Mouse (Mus musculus): ENCODE results near the gene Gm28729. TPM values are rescaled to one million over a fixed set of nuclear protein-coding genes. Genes with fewer than 3 reads are reported as not detected.
A peak's percentile ranks its signal among the peaks of the same experiment; 100 is the strongest.
"Not testable (repeated sequence)": the region's sequence is repeated elsewhere in the genome, so short reads cannot be mapped to it uniquely, and the experiment has no call there.

The Gm28729 gene
- not detected for polyA plus RNA-seq (2017; shearing (Covaris generic))

DNA sequence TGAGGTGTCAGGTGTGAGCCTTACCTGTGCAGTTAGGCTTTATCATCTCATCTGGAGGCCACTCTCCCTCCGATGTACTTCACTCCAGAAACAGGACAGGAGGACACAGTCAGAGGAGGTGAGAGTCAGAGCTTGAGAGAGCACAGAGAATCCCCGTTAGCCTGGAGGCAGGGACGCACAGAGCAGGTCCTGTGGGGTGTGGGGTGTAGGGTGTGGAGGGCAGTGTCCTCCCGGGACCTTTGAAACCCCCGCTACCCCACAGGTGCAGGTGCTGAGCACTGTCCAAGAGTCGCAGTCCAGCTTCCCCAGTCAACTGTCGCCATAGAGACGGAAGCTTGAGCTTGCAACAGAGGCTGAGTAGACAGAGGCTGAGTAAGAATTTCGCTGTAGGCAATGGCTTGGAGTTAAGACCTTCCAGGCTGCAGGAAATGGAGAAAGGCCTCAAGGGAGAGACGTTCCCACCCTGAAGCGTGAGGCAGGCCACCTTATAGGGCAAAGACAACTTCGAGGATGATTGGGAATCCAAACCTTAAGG is at the start of gene Gm28729:
Gm28729 (minus strand) TSS at position 293 of the 535 bp plus-strand sequence.
- no peak for ATAC-seq

DNA sequence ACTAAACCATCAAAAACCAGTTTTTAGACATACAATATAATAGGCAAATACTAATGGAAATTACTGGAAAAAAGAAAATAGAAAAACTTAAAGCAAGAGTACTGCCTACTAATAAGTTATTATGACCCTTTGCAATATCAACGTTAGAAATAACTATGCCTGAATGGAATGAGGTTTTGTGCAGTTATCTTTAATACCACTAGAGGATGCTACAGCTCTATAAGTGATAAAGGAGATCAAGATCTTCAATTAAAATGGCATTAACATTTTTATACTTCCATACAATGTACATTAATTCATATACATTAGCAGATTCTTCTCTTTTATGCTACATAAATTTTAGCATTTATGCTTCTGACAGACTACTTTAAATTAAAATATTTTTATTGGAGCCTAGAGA is 48.2 kb upstream of the Gm28729 start:
- ATAC-seq, result peak; percentile 87

DNA sequence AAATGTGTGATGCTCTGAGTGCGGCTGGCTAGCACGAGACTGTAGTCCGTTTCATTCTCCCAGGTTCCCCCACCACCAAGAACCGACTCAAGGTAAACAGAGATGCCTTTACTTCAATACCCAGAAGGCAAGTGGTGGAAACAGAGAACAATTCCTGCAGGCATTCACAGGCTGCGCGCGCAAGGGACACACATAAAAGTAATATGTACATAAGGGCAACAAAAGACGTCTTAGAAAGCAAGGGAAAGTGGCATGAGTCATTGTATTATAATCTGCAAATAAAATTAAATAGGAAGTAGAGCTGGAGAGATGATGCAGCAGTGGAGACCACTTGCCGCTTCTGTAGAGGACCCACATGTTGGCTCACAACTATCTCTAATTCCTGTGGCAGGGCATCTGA is 47.7 kb upstream of the Gm28729 start:
- ATAC-seq, result no peak

DNA sequence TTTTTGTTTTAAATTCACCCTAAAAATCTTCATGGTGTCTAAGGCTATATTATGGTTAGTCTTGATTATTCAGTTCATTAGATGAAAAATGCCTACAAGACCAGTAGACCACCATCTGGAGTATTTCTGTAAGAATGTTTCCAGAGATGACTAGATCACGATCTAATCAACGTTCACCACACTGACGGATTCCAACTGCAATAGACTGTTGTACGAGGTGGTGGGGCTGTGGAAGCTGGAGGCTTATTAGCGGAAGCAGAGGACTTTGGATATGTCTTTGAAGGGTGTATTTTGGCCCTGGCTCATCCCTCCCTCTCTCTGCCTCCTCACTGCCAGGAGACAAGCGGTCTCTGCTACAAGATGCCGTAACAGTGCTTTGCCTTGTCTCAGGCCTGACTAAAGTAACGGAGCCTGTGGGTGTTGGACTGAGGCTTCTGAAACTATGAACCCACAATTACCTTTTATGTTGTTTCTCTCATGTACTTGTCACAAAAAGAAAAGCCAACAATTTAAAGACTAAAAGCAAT is 41.5 kb upstream of the Gm28729 start:
- no peak for ATAC-seq

DNA sequence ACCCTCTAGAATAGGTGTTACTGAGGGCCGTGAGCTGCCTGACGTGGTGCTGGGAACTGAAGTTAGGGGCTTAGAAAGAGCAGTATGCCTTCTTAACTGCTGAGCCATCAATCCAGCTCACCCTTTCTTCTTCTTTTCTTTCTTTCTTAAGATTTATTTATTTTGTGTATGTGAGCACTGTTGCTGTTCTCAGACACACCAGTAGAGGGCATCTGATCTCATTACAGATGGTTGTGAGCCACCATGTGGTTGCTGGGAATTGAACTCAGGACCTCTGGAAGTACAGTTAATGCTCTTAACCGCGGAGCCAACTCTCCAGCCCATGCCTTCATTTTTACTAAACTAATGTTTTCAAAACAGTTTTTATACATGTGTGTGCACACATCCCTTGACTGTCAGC is 38.4 kb upstream of the Gm28729 start:
- ATAC-seq, result no peak

DNA sequence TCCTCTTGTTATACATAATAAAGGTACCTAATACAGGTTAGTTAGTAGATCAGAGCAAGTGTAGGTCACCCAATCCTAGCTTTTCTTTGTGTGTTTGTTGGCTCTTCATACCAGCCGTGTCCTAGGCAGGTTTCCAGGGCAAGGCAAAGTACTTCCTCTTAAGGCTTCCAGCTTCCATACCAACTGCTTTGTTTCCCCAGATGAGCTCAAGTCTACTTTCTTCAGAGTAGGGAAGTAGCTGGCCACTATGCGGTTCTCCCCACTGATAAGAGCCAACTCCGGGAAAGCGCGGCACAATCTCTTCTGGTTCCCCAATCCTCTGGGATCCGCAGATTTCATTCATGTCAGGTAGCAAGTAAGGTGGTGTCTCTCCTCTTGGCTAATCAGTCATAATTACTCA is 34.1 kb upstream of the Gm28729 start:
- ATAC-seq, result no peak

DNA sequence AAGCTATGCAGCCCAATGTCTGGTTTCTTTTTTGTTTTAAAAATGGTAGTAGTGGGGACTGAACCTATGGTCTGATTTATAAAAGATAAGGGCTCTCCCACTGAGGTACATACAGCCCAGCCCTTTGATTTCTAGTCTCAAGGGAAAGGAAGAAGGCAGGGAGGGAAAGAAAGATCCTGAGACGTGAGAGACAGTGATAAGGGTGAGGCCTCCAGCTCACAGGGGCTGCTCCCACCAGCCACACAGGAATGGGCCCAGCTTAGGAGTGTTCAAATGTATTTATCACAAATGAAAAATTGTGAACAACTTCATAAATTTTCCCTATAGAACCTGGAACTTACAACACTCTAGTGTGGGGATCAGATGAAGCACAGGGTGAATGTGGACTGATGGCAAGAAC is 33.5 kb upstream of the Gm28729 start:
- ATAC-seq, result no peak

DNA sequence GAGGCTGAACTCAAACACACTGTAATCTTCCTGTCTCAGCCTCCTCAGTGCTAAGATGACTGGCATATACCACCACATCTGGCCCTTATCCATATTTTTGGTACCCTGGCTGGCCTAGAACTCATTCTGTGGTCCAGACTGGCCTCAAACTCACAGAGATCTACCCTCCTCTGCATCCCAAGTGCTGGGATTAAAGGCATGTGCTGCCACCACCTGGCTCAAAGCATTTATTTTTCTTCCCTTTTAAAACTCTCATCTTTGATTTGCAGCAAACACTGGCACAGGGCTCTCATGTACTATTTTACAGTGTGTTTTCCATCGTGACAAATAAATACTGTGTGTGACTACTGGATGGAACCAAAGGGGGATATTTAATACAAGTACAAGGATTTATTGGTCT is 29.0 kb upstream of the Gm28729 start:
- no peak for ATAC-seq

DNA sequence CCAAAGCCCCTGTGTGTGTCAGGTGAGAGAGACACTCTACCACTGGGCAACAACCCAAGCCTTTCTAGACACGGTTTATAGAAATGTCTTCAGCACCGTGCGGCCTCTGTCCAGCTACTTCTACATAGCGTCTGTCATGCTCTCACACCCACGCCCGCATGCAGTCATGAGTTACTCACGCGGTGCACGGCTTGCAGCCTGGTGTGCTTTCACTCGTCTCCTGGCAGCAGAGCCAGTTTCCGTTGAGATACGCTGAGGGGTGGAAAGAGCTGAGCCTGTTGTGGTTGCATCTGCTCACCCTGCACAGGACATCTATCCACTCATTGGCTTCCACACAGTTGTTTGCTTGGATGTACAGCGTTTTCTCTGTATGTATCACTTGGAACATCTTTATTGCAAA is 20.3 kb upstream of the Gm28729 start:
- no peak for ATAC-seq

DNA sequence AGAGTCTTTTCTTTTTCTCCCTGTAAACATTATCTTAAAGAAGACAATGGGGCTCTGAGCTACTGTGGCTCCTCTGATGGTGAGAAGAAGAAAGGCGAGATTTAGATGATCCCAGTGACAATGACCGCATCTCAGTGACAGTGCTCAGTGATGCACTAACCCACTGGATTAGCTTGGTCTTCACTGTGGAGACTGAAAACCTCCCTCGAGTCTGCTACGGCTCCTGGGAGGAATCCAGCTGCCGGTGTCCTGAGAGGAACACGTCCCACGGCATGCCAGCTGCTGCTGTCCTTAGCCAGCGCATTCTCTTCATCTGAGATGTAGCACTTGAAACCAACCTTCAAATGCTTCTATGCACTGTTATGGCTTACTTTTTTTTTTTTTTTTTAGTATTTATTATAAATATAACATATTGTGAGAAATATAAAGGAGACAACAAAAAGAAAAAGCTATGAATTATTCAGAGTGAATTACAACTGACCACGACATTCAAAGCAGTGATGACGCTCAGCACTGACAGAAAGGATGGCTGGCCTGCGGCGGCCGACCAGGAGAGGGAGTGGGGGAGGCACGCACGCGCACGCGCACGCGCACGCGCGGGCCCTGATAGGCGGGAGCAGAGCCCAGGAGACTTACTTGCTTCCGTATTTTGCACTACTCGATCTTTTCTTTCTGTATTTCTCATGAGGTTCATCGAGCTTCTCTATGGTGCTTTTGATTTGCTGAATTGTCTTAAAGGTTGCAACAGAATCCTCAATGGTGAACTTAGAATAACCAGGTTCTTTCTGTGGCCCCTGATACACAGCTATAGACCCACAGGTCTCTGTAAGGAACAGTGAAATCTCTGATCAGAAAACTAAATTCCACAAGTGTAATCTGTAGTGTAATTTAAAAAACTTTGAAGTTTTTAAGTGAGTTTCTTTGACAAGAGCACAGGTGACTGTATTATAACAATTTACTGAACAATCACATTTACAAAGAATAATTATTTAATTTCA is 18.9 kb upstream of the Gm28729 start:
- ATAC-seq, result peak; percentile 71

DNA sequence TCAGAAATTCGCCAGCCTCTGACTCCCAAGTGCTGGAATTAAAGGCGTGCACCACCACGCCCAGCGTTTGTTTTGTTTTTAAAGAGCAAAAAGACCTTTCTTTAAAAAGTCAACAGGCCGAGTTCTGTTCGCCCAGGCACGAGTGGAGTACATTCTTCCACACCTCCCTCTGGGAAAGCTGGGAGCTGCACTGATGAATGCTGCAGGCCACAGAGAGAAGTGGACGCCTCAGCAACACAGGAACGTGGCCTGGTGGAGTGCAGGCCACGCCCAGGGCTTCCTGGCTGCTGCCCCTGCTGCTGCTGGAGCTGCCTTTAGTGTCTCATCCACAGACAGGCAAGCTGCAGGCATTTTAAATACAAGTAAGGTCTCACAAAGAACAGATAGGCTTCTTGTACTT is 13.9 kb upstream of the Gm28729 start:
- ATAC-seq, result no peak

DNA sequence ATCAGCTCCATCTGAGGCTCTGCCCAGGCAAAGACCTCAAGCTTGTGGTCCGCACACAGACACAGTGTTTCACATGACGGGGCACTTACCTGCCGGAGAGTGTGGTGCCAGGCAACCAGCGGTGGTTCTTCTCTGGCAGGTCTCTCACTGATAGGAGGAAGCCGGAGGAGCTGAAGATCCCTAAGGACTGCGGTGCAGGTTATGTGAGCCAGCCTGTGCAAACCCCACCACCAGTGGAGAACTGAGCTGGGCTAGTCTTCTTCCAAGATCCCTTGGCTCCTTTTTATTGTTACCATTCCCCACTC is 12.5 kb upstream of the Gm28729 start:
- no peak for ATAC-seq

DNA sequence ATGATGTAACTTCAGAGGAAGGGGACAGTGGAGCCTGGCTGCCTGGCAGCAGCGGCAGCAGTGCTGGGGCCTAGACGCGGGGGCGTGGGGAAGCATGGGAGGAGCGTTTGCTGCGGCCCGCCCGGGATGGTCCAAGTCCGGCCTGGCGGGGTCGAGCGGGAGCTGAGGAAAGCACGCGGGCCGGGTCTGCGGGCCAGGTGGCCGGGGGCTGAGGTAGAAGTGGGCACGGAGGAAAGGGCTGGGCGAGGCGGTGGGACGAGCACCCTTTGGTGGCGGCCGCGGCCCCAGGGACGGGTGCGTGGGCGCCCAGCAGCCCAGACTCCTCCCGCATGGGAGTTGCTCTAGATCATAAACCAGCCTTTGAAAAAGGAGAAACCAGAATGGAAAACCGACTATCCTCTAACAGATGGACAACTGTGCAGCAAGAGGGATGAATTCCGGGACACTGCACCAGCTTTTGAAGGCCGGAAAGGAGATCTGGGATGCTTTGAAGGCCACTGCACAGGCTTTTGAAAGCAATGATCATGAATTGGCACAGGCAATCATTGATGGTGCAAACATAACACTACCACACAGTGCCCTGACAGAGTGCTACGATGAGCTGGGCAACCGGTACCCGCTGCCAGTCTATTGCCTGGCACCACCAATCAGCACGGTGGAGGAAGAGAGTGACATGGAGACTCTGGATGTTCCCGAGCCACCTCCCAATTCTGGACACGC is 12.0 kb upstream of the Gm28729 start:
- peak; percentile 63 for ATAC-seq

DNA sequence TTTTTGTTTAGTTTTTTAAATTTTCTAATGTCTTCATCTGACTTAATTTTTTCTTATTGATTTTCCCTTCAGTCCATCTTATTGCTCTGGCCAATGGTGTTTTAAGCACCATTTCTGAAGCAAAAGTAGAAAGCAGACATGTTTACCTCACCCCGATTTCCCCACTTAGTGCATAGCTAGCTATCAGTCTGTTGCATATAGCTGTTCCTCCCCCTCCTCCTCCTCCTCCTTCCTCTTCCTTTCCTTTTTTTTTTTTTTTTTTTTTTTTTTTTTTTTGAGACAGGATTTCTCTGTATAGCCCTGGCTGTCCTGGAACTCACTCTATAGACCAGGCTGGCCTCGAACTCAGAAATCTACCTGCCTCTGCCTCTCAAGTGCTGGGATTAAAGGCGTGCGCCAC is 11.0 kb upstream of the Gm28729 start:
- not testable (repeated sequence) for ATAC-seq

DNA sequence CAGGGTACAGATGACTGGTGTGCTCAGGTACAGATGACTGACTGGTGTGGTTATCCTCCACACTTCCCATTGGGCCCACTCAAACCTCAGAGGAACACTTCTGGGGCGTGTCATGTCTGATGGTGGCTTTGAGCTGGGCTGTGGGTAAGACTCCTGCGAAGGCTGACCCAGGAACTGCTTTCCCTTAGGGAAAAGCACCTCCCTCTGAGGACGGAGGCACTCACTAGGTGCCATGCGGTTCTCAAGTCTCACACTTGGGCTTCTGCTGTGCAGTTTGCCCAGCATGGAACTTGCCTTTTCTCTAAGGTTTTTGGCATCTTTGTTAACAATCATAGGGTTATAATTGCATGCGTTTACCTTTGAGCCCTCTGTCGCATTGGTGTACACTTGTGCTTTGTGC is 10.4 kb upstream of the Gm28729 start:
- no peak for ATAC-seq

DNA sequence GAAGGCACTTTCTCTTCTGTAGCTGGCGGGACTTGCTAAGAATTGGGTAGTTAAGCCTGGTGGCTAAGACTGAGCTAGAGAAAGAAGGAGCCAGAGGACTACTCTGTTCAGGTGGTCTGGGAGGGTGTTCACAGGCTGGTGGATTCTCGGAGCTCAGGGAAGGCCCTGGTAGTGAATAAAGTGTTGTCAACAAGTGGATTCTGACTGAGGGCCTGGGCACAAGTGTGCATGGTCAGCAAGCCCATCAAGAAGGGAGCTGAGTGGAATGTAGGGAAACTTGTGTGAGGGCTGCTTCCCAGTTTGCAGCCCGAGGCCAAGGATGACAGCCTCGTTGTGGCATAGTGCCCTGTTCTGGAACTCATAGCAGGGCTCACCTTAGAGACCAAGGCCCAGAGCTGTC is 9.2 kb upstream of the Gm28729 start:
- ATAC-seq, result no peak

DNA sequence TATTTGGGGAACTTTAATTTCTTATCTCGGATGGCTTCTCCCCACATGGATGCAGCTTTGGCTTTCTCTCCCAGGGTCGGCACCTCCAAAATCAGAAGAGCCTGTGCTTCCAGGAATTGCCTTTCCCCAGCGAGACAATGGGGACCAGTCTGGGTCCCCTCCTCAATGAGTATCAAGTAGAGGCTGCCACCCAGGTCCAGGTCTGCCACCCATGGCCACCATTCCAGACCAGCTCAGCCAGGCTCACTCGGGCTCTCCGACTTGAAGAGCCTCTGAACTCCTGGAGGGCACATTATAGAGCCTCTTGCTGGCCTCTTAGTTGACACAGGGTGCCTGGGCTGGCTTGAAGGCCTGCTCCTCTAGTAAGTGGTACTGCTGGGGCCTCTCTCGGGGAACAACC is 8.4 kb upstream of the Gm28729 start:
- ATAC-seq, result no peak

DNA sequence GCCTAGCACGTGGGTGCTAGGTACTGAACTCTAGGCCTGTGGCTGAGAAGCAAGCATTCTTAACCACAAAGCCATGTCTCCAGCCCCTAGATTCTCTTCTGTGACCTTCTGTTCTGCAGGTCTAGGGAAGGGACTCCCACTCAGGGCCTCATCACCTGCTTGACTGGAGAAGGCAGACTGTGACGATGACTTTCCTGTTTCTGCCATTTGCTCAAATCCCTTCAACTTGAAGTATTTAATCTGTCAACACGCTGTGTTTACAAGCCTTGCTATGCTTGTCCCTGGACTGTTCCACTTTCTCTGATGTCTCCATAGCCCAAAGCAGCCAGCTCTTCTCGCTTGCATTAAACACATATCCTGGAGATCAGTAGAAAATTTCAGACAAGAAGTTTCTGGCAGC is 7.5 kb upstream of the Gm28729 start:
- ATAC-seq, result no peak

DNA sequence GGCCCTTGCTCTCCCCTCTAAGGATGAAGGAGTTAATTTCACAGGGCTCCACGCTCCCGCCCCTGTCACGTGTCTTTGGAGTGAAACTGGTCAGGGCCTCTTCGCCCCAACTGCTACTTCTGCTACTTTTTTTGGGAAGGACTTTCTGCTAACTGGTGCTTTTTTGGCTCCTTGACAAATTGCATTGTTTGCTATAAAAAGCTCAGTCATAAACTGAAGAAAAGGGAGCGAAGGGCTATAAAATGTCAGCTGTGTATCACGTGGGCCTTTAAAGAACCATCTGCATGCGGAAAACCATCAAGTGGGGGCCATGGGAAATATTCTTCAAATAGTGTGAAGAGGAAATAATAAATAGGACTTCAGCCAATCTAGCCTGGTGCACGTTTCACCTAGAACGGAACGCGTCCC is 5.6 kb upstream of the Gm28729 start:
- ATAC-seq, result no peak

DNA sequence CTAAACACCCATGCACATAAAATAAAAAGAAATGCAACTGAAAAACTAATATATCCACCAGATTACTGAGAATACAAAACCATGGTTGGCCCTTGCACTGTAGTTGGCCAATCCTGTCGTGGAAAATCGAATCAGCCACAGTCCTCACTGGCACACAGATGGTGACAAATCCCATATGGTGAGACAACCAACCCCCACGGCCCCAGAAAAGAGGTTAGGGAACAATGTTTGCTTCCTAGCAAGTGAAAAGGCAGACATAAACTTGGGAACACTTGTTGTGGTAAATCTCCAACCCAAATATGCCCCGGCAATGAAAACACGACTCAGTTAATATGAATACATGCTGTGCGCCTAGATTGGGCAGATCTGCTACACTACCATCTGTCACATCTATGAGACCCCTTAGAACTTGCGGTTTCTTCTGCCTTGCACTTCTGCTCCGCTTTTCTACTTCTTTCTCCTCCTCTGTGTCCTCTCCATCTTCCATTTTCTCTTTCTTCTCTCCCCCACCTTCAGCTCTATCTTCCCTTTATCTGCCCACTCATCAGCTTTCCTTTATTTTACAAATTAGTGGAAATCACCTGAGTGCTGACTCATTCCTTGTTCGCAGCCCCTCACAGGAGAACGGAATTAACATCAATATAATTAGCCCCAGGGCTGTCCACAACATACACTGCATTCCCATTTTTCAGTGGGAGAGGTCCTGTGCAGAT is 5.1 kb upstream of the Gm28729 start:
- no peak for ATAC-seq

DNA sequence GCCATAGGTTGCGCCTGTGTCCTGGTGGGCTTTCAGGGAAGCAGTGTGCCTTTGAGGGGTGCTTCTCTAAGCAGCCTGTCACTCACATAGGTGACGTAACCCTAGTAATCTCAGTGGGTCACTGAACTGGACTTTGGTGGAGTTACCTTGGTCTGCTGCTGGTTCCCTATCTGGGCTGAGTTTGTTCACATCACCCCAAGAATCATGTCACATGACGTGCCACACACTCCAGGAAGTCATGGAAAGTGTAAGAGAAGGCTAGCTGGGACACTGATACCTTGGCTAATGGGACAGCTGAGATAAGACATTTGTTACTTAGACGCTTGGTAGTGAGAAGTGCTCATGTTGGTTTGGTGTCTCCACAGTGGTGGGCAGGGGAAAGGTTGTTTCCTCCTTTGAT is 947 bp upstream of the Gm28729 start:
- ATAC-seq, result no peak

DNA sequence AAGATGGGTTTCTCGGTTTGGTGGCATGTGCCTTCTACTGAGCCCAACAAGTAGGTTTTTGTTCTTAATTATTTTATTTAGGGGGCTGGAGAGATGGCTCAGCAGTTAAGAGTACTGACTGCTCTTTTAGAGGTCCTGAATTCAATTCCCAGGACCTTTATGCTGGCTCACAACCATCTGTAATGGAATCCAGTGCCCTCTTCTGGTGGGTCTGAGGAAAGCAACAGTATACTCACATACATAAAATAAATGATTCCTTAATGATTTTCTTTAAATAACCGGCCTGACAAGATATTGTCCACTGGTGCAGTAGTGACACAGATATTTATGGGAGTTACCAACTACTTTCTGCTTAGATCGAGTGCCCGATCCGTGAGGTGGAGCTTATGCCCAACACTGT is 1.9 kb downstream of the Gm28729 start:
- ATAC-seq, result no peak

DNA sequence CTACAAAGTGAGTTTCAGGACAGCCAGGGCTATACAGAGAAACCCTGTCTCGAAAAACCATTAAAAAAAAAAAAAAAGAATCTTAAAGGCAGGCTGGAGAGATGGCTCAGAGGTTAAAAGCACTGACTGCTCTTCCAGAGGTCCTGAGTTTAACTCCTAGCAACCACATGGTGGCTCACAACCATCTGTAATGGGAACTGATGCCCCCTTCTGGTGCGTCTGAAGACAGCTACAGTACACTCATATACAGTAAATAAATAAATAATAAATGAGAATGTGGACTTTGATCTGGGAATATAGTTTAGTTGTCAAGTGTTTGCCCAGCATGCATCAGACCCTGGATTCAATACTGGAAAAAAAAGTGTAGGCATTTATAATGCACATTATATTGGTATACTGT is 3.5 kb downstream of the Gm28729 start:
- not testable (repeated sequence) for ATAC-seq

Data from CD4-positive, CD25-positive, alpha-beta regulatory T cell, adult 4 months (primary cell).